Mouse (Mus musculus): ENCODE results near the gene Spats2l. TPM values are rescaled to one million over a fixed set of nuclear protein-coding genes. Genes with fewer than 3 reads are reported as not detected.

Gene Spats2l
- total RNA-seq, 2 experiments from 2014 or later = 10.3 to 15.9 TPM

- DNase-seq = peak; percentile 25
These were observed 116.4 kb downstream of the Spats2l start for GRCm38 (mm10) chr1:57890259-57890902.

GRCm38 (mm10) chr1:57890903-57891267, 116.9 kb downstream of the Spats2l start:
- DNase-seq = no peak

DNA sequence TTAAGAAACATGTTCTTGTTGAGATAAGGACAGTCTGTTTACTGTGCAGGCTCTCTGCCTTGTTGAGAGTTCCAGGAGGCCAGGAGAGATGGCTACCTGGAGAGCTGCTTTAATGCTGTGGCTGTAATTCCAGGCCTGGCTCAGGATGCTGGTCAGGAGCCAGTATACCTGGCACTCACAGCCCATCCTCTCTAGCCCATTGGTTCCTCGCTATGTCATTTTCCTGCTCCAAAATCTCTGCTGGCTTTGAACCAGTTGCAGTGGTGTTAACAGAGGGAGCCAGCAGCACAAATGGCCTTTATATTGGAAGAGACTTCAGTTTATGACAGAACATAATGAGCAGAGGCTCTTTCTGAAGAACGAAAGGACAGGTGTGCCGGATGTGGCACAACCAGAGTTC, 127.5 kb downstream of the Spats2l start:
- DNase-seq = no peak

GRCm38 (mm10) chr1:57903793-57904192, 129.8 kb downstream of the Spats2l start:
- no peak for DNase-seq

- no peak for DNase-seq
These were observed 131.9 kb downstream of the Spats2l start for GRCm38 (mm10) chr1:57905912-57906311.

DNA sequence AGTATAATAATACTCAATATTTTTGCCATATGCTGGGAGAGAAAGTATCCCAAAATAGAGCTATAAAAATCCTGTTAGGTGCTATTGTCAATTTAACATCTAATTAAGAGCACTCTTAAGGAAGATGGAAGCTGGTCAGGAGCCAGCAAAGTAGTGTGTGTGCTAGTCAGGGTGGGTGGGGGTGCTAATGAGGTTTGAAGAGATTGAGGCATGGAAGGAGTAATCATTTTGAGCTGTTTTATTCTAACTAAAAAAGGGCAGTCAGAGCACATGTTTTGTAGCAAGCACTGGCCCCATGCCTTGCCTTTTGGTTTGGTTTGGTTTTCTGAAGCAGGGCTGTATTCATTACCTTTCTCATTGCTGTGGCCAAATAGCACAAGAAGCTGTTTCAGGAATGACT, 132.3 kb downstream of the Spats2l start:
- DNase-seq = no peak

DNA sequence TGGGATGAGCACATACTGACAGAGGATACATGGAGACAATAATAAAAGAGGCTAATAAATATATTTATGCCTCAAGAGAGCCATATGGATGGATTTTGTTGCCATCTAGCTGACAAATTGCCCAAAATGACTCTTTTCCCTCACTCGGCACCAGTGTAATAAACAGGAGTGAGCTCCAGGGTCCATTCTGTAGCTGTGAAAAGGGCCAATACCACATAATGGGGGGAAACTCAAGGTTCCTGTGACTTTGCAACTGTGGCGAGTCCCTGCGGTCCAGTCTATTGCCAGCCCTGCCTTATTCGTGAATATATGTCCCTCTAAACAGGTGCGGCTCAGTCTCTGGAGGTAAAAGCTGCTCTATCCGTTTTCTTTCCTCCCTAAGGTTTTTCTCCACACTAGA, 137.6 kb downstream of the Spats2l start:
- no peak for DNase-seq

DNA sequence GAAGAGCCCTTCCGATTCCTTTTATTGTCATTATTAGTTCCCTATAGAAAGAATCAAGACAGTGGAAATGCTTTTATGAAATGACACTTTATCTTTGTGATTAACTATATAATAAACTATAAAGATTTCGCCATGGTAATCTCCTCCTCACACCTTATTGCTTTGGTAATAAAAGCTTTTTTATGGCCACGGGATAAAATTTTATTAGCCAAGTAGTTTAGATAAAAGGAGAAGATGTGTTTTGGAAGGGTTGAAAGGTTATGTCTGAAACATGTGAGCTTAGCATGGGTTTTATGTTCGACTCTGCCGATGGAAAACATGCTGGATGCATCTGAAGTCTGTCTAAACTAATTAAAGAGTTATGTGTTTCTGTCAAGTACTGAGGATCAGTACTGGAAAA, 143.4 kb downstream of the Spats2l start:
- DNase-seq = no peak

DNA sequence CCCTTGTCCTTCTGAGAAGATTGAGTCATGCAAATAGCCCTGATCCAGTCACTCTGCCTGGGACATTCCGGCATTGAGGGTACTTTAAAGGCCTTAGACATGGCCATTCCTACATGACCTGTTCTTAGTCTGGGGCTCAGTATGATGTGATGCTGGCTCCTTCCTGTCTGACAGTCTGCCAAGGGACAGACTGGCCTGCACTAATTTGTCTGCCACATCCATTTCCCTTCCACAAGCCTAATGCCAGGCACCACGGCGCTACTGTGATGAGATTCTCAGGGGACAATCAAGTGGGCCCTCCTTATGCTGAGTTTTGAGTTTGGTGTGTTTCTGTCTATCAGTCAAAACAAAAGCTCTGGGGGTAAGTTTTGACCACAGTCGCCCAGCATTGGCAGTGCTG, 144.6 kb downstream of the Spats2l start:
- no peak for DNase-seq

DNA sequence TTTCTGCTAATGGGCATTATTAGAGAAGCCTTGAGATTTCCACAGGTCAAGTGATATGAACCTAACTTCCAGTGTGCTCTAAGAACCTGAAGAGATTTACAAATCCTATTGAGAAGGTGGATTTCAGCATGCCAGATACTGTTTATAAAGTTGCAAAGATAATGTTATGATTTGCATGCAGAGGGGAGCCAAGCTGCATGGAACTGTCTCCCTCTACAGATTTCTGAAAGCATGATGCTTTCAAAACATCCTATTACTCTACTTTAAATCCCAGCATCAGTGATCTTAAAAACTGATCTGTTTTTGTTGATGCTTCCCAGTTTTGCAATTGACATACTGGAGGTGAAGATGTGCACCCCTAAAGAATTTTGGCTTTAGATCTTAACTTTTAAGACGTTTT, 160.3 kb downstream of the Spats2l start:
- no peak for DNase-seq

GRCm38 (mm10) chr1:57940691-57941090, 166.7 kb downstream of the Spats2l start:
- DNase-seq = no peak

DNA sequence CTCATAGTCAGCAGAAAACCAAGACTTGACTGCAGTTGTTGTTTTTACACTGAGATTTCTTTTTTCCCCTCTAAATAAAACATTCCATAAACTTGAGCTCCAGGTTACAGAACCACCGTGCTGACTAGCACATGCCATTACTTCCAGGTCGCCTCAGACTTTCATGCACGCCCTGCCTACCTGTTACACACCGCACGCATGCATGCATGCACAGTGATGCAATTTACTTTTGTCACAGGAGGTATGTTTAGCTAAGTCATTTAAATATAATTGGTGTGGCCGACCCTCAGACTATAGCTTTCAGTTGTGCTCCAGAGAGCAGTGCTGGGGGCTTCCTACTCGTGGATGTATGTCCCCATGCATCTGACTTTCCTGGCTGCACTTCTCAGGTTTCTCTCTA, 167.1 kb downstream of the Spats2l start:
- DNase-seq = no peak

DNA sequence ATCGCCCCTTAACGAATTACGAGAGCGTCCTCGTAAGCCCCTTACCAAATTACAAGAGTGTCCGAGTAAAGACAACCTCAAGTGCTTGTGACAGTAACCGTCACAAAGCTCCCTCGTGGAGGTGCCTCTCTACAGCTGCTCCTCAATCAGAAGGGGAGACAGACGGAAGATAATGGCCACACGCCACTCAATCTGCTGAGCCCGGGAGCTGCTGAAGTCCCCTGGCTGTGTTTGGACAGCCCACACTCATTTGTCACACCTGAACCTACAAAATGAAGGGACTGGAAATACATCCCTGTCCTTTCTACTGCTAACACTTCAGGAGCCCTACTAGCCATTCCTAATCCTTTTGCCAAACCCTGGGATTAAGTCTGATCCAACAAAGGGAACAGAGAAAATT, 167.8 kb downstream of the Spats2l start:
- DNase-seq = no peak

GRCm38 (mm10) chr1:57942215-57942614, 168.3 kb downstream of the Spats2l start:
- DNase-seq = no peak

DNA sequence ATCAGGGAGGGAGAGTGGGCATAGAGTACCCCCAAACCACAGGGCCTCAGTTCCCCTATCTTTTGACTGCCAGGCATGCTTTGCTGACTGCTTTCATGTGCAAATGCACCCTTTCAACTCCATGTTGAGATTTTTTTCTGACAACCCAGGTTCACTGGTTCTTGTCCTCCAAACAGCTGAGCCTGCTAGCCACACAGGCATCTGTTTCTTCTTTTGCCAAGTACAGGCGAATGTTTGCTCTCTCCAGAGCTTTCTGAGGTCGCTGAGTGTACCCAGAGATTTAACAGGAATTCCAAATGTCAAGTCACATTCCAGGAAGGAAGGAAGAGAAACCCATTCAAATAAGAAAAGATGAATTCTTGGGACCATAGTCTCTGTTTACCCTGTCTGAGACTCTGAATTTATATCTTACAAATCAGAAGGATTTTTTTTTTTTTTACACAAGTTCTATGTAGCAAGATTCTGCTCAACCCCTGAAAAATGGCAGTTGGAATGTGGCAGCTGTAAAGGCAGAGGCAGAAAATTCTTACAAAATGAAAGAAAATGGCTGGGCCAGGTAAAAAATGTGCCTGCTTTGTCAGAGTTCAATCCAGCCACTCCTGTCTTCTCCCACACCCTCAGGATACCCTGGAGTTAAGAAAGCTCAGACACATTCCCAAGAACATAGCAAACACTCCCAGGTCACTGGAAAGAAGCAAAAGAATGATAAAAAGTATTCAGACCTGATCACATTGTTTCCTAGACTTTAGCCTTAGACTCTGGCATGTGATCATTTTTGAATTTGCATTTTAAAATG, 173.8 kb downstream of the Spats2l start:
- no peak for DNase-seq

DNA sequence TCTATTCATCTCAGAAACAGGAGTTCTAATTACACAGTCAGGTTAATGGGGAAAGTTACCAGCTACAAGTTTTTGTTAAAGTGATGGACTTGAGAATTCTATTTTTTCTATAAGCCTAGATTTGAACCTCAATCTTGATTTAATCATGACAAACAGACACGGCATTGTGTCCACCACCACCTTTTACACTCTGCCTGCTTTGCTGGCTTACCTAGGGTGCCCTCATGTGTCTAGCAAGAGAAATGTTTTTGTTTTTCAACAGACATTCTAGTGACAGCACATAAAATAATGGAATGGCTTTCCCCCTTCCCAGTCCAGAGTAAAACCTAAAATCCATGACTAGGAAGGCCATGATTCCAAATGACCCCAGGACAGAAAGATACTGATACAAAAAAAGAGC, 175.2 kb downstream of the Spats2l start:
- DNase-seq = peak; percentile 24

DNA sequence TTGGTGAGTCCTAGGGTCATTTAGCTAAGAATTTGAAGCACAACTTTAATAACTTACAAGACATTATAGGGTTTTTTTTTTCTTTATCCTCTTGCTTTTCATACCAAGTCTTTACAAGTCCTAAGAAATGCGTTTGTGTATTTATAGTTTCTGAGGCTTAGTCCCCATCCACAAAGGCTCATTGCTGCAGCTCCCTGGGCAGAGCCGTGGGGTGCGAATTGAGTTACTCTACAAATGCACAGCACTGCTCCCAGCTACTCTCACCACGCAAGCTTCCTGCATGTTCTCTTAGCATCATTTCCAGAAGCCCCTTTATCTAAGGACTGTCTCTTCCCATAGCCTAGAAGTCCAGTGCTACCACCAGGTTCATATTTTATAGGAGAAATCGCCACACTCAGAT, 175.8 kb downstream of the Spats2l start:
- no peak for DNase-seq

- no peak for DNase-seq
These were observed 178.5 kb downstream of the Spats2l start for GRCm38 (mm10) chr1:57952509-57952908.

GRCm38 (mm10) chr1:57953586-57954375, 179.8 kb downstream of the Spats2l start:
- DNase-seq = no peak

- DNase-seq = no peak
These were observed 180.4 kb downstream of the Spats2l start for GRCm38 (mm10) chr1:57954376-57954765.

DNA sequence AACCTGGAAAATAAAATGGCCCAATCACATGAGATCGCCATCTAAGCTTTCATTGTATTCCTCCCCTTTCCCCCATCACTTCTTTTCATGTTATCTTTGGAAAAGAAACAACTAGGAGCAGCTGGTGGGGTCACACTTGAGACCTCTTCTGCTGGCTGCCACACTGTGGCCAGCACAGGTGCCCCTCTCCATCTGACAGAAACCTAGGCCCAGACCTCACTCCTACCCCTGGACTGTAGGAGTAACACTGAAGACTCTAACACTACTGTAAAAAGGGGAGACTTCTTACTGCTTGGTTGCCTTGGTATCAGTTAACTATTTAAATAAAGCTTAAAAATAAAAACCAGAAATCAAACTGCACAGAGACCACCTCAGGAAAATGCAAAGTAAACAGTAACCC, 181.8 kb downstream of the Spats2l start:
- DNase-seq = no peak

DNA sequence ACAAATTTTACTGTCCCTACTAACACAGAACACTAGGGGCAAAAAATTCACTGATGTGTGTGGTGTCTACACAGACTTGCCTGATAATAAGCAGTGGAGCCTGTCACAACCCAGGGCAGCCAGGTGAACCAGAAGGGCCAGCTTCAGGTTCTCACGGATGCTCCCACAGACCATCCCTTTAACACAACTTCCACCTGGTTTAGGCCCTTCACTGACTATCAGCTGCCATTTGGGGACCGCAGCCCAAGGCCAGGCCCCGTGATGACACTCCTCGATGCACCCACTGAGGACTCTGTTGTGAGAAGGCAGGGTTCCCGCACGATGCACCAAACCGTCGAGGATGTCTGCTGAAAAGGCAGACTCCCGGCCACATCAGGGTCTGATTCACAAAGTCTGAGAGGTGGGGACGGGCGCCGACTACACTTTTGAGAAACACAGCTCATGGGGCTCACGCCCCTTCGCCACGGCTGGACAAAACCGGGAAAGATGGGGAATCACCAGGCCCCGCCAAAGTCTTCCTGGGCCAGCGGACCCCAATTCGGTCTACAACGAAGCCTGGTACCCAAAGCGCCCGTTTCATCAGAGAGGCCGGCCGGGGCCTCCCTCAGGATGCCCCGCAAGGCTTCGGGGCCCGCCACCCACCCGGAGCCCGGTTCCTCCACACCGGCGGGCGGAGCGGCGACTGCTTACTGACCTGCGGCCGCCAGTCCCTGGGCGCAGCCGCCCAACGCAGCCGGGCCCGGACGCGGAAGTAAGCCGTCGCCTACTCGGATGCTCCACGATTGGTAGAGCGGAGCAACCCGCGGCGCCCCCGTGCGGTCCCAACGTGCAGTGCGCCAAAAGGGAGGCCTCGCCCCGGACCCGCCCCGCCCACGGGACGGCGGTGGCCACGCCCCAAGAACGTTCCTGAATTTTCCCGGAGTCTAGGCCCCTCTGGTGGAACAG, 195.6 kb downstream of the Spats2l start:
- peak; percentile 99 for DNase-seq
